Mouse (Mus musculus): ENCODE results near the gene Ninj2. TPM values are rescaled to one million over a fixed set of nuclear protein-coding genes. Genes with fewer than 3 reads are reported as not detected.

Gene Ninj2
- polyA plus RNA-seq, 1 experiment = 4.5 TPM

GRCm38 (mm10) chr6:120174028-120174601, 81.0 kb downstream of the Ninj2 start:
- DNase-seq (ENCODE audit: extremely low spot score in 1 of 2, low spot score in 1 of 2) = no peak

GRCm38 (mm10) chr6:120174602-120175115, 81.5 kb downstream of the Ninj2 start:
- DNase-seq (ENCODE audit: extremely low spot score in 1 of 2, low spot score in 1 of 2) = no peak

- no peak for DNase-seq (ENCODE audit: extremely low spot score in 1 of 2, low spot score in 1 of 2)
Measured at GRCm38 (mm10) chr6:120175650-120176049, 82.5 kb downstream of the Ninj2 start.

GRCm38 (mm10) chr6:120179044-120179755, 86.0 kb downstream of the Ninj2 start:
- DNase-seq (ENCODE audit: extremely low spot score in 1 of 2, low spot score in 1 of 2) = no peak

- DNase-seq (ENCODE audit: extremely low spot score in 1 of 2, low spot score in 1 of 2) = no peak
Measured at GRCm38 (mm10) chr6:120179756-120180206, 86.6 kb downstream of the Ninj2 start.

- DNase-seq (ENCODE audit: extremely low spot score in 1 of 2, low spot score in 1 of 2) = no peak
Measured at GRCm38 (mm10) chr6:120180492-120180891, 87.3 kb downstream of the Ninj2 start.

GRCm38 (mm10) chr6:120182160-120182559, 89.0 kb downstream of the Ninj2 start:
- DNase-seq (ENCODE audit: extremely low spot score in 1 of 2, low spot score in 1 of 2) = no peak

GRCm38 (mm10) chr6:120183771-120184170, 90.6 kb downstream of the Ninj2 start:
- DNase-seq (ENCODE audit: extremely low spot score in 1 of 2, low spot score in 1 of 2) = no peak

GRCm38 (mm10) chr6:120185012-120185730, 92.0 kb downstream of the Ninj2 start:
- DNase-seq (ENCODE audit: extremely low spot score in 1 of 2, low spot score in 1 of 2) = no peak

GRCm38 (mm10) chr6:120185756-120186155, 92.6 kb downstream of the Ninj2 start:
- no peak for DNase-seq (ENCODE audit: extremely low spot score in 1 of 2, low spot score in 1 of 2)

GRCm38 (mm10) chr6:120186594-120186993, 93.4 kb downstream of the Ninj2 start:
- no peak for DNase-seq (ENCODE audit: extremely low spot score in 1 of 2, low spot score in 1 of 2)

GRCm38 (mm10) chr6:120187587-120188176, 94.5 kb downstream of the Ninj2 start:
- DNase-seq (ENCODE audit: extremely low spot score in 1 of 2, low spot score in 1 of 2) = no peak

- no peak for DNase-seq (ENCODE audit: extremely low spot score in 1 of 2, low spot score in 1 of 2)
Measured at GRCm38 (mm10) chr6:120188376-120189235, 95.5 kb downstream of the Ninj2 start.

GRCm38 (mm10) chr6:120189287-120189686, 96.1 kb downstream of the Ninj2 start:
- no peak for DNase-seq (ENCODE audit: extremely low spot score in 1 of 2, low spot score in 1 of 2)

- no peak for DNase-seq (ENCODE audit: extremely low spot score in 1 of 2, low spot score in 1 of 2)
Measured at GRCm38 (mm10) chr6:120190365-120190764, 97.2 kb downstream of the Ninj2 start.

GRCm38 (mm10) chr6:120190912-120191311, 97.8 kb downstream of the Ninj2 start:
- DNase-seq (ENCODE audit: extremely low spot score in 1 of 2, low spot score in 1 of 2) = no peak

GRCm38 (mm10) chr6:120191396-120192170, 98.4 kb downstream of the Ninj2 start:
- DNase-seq (ENCODE audit: extremely low spot score in 1 of 2, low spot score in 1 of 2) = no peak

GRCm38 (mm10) chr6:120192211-120192870, 99.2 kb downstream of the Ninj2 start:
- peak in 1 of 2 experiments; percentile 32 for DNase-seq (ENCODE audit: extremely low spot score in 1 of 2, low spot score in 1 of 2)

GRCm38 (mm10) chr6:120193174-120193573, 100.0 kb downstream of the Ninj2 start:
- peak; percentile 72 to 88 for DNase-seq (ENCODE audit: extremely low spot score in 1 of 2, low spot score in 1 of 2)
